Mouse (Mus musculus) spleen, postnatal 36 days (tissue): ENCODE data around the gene Amhr2.

ENCODE experiments used
- DNase-seq, 2 experiments: peaks; one replicate each; pipeline ENCODE4 v3.0.0; 2022; ENCODE audit warnings: low spot score in 2 of 2, mixed read lengths in 1 of 2

The Amhr2 gene

GRCm38 (mm10) chr15:102470605-102471294 is 25.6 kb downstream of the Amhr2 start:
- peak; percentile 70 for DNase-seq

- no peak for DNase-seq
Measured at GRCm38 (mm10) chr15:102471295-102471645, 26.1 kb downstream of the Amhr2 start.

GRCm38 (mm10) chr15:102471727-102472126 is 26.6 kb downstream of the Amhr2 start:
- DNase-seq = no peak

GRCm38 (mm10) chr15:102473246-102473645 is 28.1 kb downstream of the Amhr2 start:
- DNase-seq = no peak

- DNase-seq = no peak
Measured at GRCm38 (mm10) chr15:102474520-102474919, 29.4 kb downstream of the Amhr2 start.

- DNase-seq = no peak
Measured at GRCm38 (mm10) chr15:102483136-102483535, 38.0 kb downstream of the Amhr2 start.

- no peak for DNase-seq
Measured at GRCm38 (mm10) chr15:102485853-102486252, 40.7 kb downstream of the Amhr2 start.

GRCm38 (mm10) chr15:102487664-102488063 is 42.5 kb downstream of the Amhr2 start:
- no peak for DNase-seq

- no peak for DNase-seq
Measured at GRCm38 (mm10) chr15:102498322-102498721, 53.2 kb downstream of the Amhr2 start.

- DNase-seq = no peak
Measured at GRCm38 (mm10) chr15:102499370-102499769, 54.2 kb downstream of the Amhr2 start.

GRCm38 (mm10) chr15:102499851-102500250 is 54.7 kb downstream of the Amhr2 start:
- DNase-seq = no peak

- DNase-seq = no peak
Measured at GRCm38 (mm10) chr15:102500479-102500878, 55.3 kb downstream of the Amhr2 start.

GRCm38 (mm10) chr15:102501084-102501814 is 56.1 kb downstream of the Amhr2 start:
- no peak for DNase-seq

- DNase-seq = no peak
Measured at GRCm38 (mm10) chr15:102502254-102502840, 57.2 kb downstream of the Amhr2 start.

GRCm38 (mm10) chr15:102503447-102503846 is 58.3 kb downstream of the Amhr2 start, which contains the start of gene Gm10337:
Gm10337 (plus strand) TSS chr15:102503722.
- no peak for DNase-seq
